In genomic region chr16:52432072-52432471, GRCm38 (mm10) we compare ENCODE assay signal across 22 mouse cellular contexts. TPM values are rescaled to one million over a fixed set of nuclear protein-coding genes. Genes with fewer than 3 reads are reported as not detected.
DNase-seq lines count a peak whose midpoint lies in the region; ATAC-seq and TF ChIP-seq lines count a peak whose summit lies in the region.
"Had no signal": no experiment of that assay in that cellular context is flagged by ENCODE, and none has a peak within 500 bp of the region (broad histone marks: within the 10 kb centered on the region; RNA-seq: fewer than 3 reads in every experiment).

No protein-coding gene starts in this region.

- H3K79me2 ChIP-seq in CH12.LX (replicated peaks; ENCODE audit: control insufficient read depth, extremely low read depth, insufficient read depth, poor library complexity, severe bottlenecking) (peaks cover 45% of the 10 kb centered on the region), macrophage (ENCODE audit: inconsistent target) (peaks cover 100% of the 10 kb centered on the region)

- no peak for DNase-seq in CH12.LX (ENCODE audit: extremely low read depth)
- DNase-seq in layer of hippocampus, postnatal 14 days (ENCODE audit: low spot score in 2 of 2): no peak
- DNase-seq in spleen, adult 12 weeks (ENCODE audit: low spot score): no peak
- DNase-seq: adrenal gland, adult 2 months; adrenal gland, adult 8-10 months; adrenal gland, postnatal 10 days; adrenal gland, postnatal 14 days; adrenal gland, postnatal 25 days; adrenal gland, postnatal 36 days; B cell, adult 2 months; cerebellum, adult 11 months; cerebellum, adult 11-12 months; cerebellum, adult 18-20 months; cerebellum, adult 2 months had no signal

- in situ Hi-C loops in CH12.LX (cut with MboI; ENCODE audit: low pct_ligation_motif_present, low pct_unique_long_range_greater_than_20kb, low sequenced_read_pairs): no loop called here

- peak overlapping the region; percentile 65 for H3K9ac ChIP-seq in CH12.LX (ENCODE audit: insufficient read depth, low read depth)

- ATAC-seq in megakaryocyte, adult 5-6 weeks (ENCODE audit: poor library complexity, severe bottlenecking): peak; percentile 51; the same call in 1 of the 2 replicates
- ATAC-seq in erythroid progenitor cell, adult 5-6 weeks (replicated peaks; ENCODE audit: low FRiP score, poor library complexity, severe bottlenecking): no peak
- ATAC-seq: activated CD4-positive, CD25-positive, alpha-beta regulatory T cell, adult 4 months; CD4-positive, CD25-positive, alpha-beta regulatory T cell, adult 4 months; Patski had no signal

- TF ChIP-seq EP300 in CH12.LX (IDR thresholded peaks at IDR 0.05; ENCODE audit: low read length): no peak

- no peak for TF ChIP-seq RAD21 in CH12.LX (IDR thresholded peaks at IDR 0.05; ENCODE audit: low read depth, low read length)

- H3K27me3 ChIP-seq in CH12.LX (replicated peaks): no peaks in the 10 kb centered on the region

- no peak for TF ChIP-seq CTCF in CH12.LX (conservative IDR thresholded peaks at IDR 0.05 in 1 of 2, IDR thresholded peaks at IDR 0.05 in 1 of 2; ENCODE audit: low read depth in 2 of 2, low read length in 2 of 2)

- peaks cover 10 to 37% of the 10 kb centered on the region in 2 experiments for H3K4me1 ChIP-seq in CH12.LX (ENCODE audit: control insufficient read depth in 1 of 2, insufficient read depth in 2 of 2)

- H3K36me3 ChIP-seq in CH12.LX (replicated peaks in 1 of 2; ENCODE audit: control insufficient read depth in 1 of 2, insufficient read depth in 1 of 2, low read length in 1 of 2): peaks cover 0 to 1% of the 10 kb centered on the region in 2 experiments
- no peaks in the 10 kb centered on the region for H3K36me3 ChIP-seq in macrophage (ENCODE audit: inconsistent target)
- H3K36me3 ChIP-seq: G1E had no signal

- no peak for TF ChIP-seq POLR2A in CH12.LX (IDR thresholded peaks at IDR 0.05; ENCODE audit: low read depth, low read length)

- H3K9me3 ChIP-seq in CH12.LX (replicated peaks; ENCODE audit: low read length): no peaks in the 10 kb centered on the region

- peak overlapping the region; percentile 52 for H3K4me2 ChIP-seq in CH12.LX (ENCODE audit: insufficient read depth, low read depth, poor library complexity, severe bottlenecking)

- dilution Hi-C loops in CH12.LX (cut with MboI; ENCODE audit: extremely low pct_ligation_motif_present, extremely low pct_unique_long_range_greater_than_20kb, low sequenced_read_pairs): no loop called here

- no peak overlapping the region for H3K4me3 ChIP-seq in CH12.LX (replicated peaks in 1 of 3; ENCODE audit: low read depth in 2 of 3, low read length in 2 of 3, poor library complexity in 1 of 3)
- no peak overlapping the region for H3K4me3 ChIP-seq in macrophage (ENCODE audit: inconsistent target)

- H3K27ac ChIP-seq in CH12.LX (ENCODE audit: insufficient read depth, low read depth) (peak overlapping the region; percentile 9; the same call in 1 of the 2 replicates), macrophage (0 out of 2 replicates have a peak overlapping the region, but pooled peaks have one; percentile 2)

- WGBS in macrophage (ENCODE audit: missing documents): 62% methylated on average over 1 of the region's 1 CpGs

TF ChIP-seq in CH12.LX, 34 proteins besides CTCF, POLR2A, EP300 and RAD21:
- TF ChIP-seq HCFC1 (IDR thresholded peaks at IDR 0.05; ENCODE audit: low read depth, low read length): no peak
- TF ChIP-seq GABPA (IDR thresholded peaks at IDR 0.05; ENCODE audit: insufficient replicate concordance, low read depth, low read length): no peak
- no peak for TF ChIP-seq JUND (conservative IDR thresholded peaks at IDR 0.05; ENCODE audit: low read depth, low read length)
- no peak for TF ChIP-seq MXI1 (IDR thresholded peaks at IDR 0.05; ENCODE audit: low read depth, low read length)
- TF ChIP-seq ZNF384 (IDR thresholded peaks at IDR 0.05; ENCODE audit: low read depth, low read length): no peak
- no peak for TF ChIP-seq POLR2AphosphoS2 (IDR thresholded peaks at IDR 0.05; ENCODE audit: low read depth, low read length)
- no peak for TF ChIP-seq MAFK (IDR thresholded peaks at IDR 0.05; ENCODE audit: insufficient replicate concordance, low read length)
- TF ChIP-seq JUN (IDR thresholded peaks at IDR 0.05; ENCODE audit: insufficient read depth, low read depth, low read length): no peak
- TF ChIP-seq UBTF (IDR thresholded peaks at IDR 0.05; ENCODE audit: low read depth, low read length): no peak
- no peak for TF ChIP-seq SMC3 (IDR thresholded peaks at IDR 0.05; ENCODE audit: low read depth, low read length)
- no peak for TF ChIP-seq IRF4 (IDR thresholded peaks at IDR 0.05; ENCODE audit: low read depth, low read length)
- no peak for TF ChIP-seq MAZ (IDR thresholded peaks at IDR 0.05; ENCODE audit: low read depth, low read length)
- no peak for TF ChIP-seq NRF1 (IDR thresholded peaks at IDR 0.05; ENCODE audit: low read depth, low read length)
- no peak for TF ChIP-seq USF2 (conservative IDR thresholded peaks at IDR 0.05; ENCODE audit: low read depth, low read length)
- TF ChIP-seq RCOR1 (conservative IDR thresholded peaks at IDR 0.05; ENCODE audit: low read depth, low read length): no peak
- TF ChIP-seq ZMIZ1 (IDR thresholded peaks at IDR 0.05; ENCODE audit: low read depth, low read length): no peak
- TF ChIP-seq PAX5 (IDR thresholded peaks at IDR 0.05; ENCODE audit: low read length): no peak
- TF ChIP-seq E2F4 (IDR thresholded peaks at IDR 0.05; ENCODE audit: insufficient replicate concordance, low read depth, low read length): no peak
- TF ChIP-seq CHD1 (IDR thresholded peaks at IDR 0.05; ENCODE audit: low read depth, low read length): peak; percentile 80
- TF ChIP-seq NELFE (IDR thresholded peaks at IDR 0.05; ENCODE audit: low read depth, low read length): no peak
- no peak for TF ChIP-seq TBP (conservative IDR thresholded peaks at IDR 0.05; ENCODE audit: low read depth, low read length)
- peak; percentile 59; the same call in 1 of the 2 replicates for TF ChIP-seq SIN3A (IDR thresholded peaks at IDR 0.05; ENCODE audit: low read length)
- TF ChIP-seq MYC (IDR thresholded peaks at IDR 0.05; ENCODE audit: low read depth, low read length): no peak
- TF ChIP-seq ETS1 (conservative IDR thresholded peaks at IDR 0.05; ENCODE audit: low read depth, low read length): no peak
- TF ChIP-seq USF1 (IDR thresholded peaks at IDR 0.05; ENCODE audit: low read depth, low read length): peak; percentile 15; the same call in 1 of the 2 replicates
- TF ChIP-seq CHD2 (IDR thresholded peaks at IDR 0.05; ENCODE audit: low read length): no peak
- TF ChIP-seq BHLHE40 (IDR thresholded peaks at IDR 0.05; ENCODE audit: low read depth, low read length): no peak; the same call in 1 of the 2 replicates
- TF ChIP-seq ELF1 (IDR thresholded peaks at IDR 0.05; ENCODE audit: low read depth, low read length): 0 out of 2 replicates have a peak, but pooled peaks have one; percentile 11
- TF ChIP-seq MAX (IDR thresholded peaks at IDR 0.05; ENCODE audit: low read length): no peak
- TF ChIP-seq MEF2A (IDR thresholded peaks at IDR 0.05; ENCODE audit: borderline replicate concordance, low read depth, low read length): 0 out of 2 replicates have a peak, but pooled peaks have one; percentile 5
- TF ChIP-seq ZKSCAN1 (IDR thresholded peaks at IDR 0.05; ENCODE audit: borderline replicate concordance, low read depth, low read length): no peak
- 0 out of 2 replicates have a peak, but pooled peaks have one; percentile 19 for TF ChIP-seq TCF12 (IDR thresholded peaks at IDR 0.05; ENCODE audit: low read depth, low read length)
- TF ChIP-seq KAT2A (IDR thresholded peaks at IDR 0.05; ENCODE audit: insufficient replicate concordance, low read length): no peak
- TF ChIP-seq ZC3H11A (IDR thresholded peaks at IDR 0.05; ENCODE audit: low read depth, low read length): no peak

RNA-seq across cellular contexts. Expression of gene Alcam, which starts 21.8 kb away (rescaled TPM):
- 56.7 and 70.6 TPM in 2 replicates for total RNA-seq in CH12.LX (2012; rRNA removed)
- total RNA-seq in CH12.LX (2014; rRNA removed): 26.3 and 31.5 TPM in 2 replicates
- polyA plus RNA-seq in CH12.LX (2012; ENCODE audit: insufficient read length, low read depth): 51.3 and 54.6 TPM in 2 replicates
- total RNA-seq in macrophage (2018; cell fraction: chromatin; rRNA removed): 1,000 to 10,000 TPM in 2 of 26 experiments, 100 to 1,000 TPM in 24; 136 to 1,652 (median 442) TPM
- 100 to 1,000 TPM in 24 of 26 experiments, 10 to 100 TPM in 2; 85.8 to 258 (median 182) TPM for total RNA-seq in macrophage (2018; cell fraction: cytosol; rRNA removed)
- 1,000 to 10,000 TPM in 1 of 26 experiments, 100 to 1,000 TPM in 25; 128 to 1,190 (median 364) TPM for total RNA-seq in macrophage (2018; cell fraction: nucleus; rRNA removed)
- polyA plus RNA-seq in macrophage (2018): 108 to 331 TPM (median 162 TPM) in 3 replicates
- total RNA-seq in megakaryocyte, adult 5-6 weeks (2015): 35.6 and 36.5 TPM in 2 replicates
- 63.1 and 63.2 TPM in 2 replicates for total RNA-seq in megakaryocyte, adult 5-6 weeks (2017)
- total RNA-seq in layer of hippocampus, postnatal 14 days (2021): 100 to 1,000 TPM; 107 to 109 TPM
- total RNA-seq in erythroid progenitor cell, adult 5-6 weeks (2015; ENCODE audit: low replicate concordance): 0.84 and 3.2 TPM in 2 replicates
- total RNA-seq in erythroid progenitor cell, adult 5-6 weeks (2017; ENCODE audit: low replicate concordance): 7.6 and 9.4 TPM in 2 replicates
- total RNA-seq: MEL had no signal
- polyA plus RNA-seq: G1E had no signal
